Mouse (Mus musculus) left cerebral cortex, adult 18-20 months (tissue): ENCODE results near the gene Fam168a. TPM values are rescaled to one million over a fixed set of nuclear protein-coding genes. Genes with fewer than 3 reads are reported as not detected.

Source experiments
- DNase-seq, 2 experiments: peaks; one replicate each; pipeline ENCODE4 v3.0.0; 2021 to 2022; ENCODE audit warnings: low spot score in 2 of 2, mixed read lengths in 1 of 2
- long read RNA-seq, 2 experiments: library from polyadenylated mRNA; stranded (forward); transcript quantifications; one replicate each; pipeline ENCODE4 v2.0.0; 2021
- total RNA-seq, 2 experiments: library from RNA; stranded (reverse); gene quantifications; 2 replicates each; pipeline ENCODE4 v1.2.3; 2021

Gene Fam168a
- 100 to 1,000 TPM; 198 to 207 TPM for total RNA-seq
- long read RNA-seq, experiment 1, full-length matches to known transcripts = 18 of 81 reads
- long read RNA-seq, experiment 1, partial matches to known transcripts = 60 of 81 reads
- long read RNA-seq, experiment 1, other reads (novel, unspliced or antisense) = 3 of 81 reads
- long read RNA-seq, experiment 2, full-length matches to known transcripts = 6 of 44 reads
- long read RNA-seq, experiment 2, partial matches to known transcripts = 35 of 44 reads
- long read RNA-seq, experiment 2, other reads (novel, unspliced or antisense) = 3 of 44 reads

DNA sequence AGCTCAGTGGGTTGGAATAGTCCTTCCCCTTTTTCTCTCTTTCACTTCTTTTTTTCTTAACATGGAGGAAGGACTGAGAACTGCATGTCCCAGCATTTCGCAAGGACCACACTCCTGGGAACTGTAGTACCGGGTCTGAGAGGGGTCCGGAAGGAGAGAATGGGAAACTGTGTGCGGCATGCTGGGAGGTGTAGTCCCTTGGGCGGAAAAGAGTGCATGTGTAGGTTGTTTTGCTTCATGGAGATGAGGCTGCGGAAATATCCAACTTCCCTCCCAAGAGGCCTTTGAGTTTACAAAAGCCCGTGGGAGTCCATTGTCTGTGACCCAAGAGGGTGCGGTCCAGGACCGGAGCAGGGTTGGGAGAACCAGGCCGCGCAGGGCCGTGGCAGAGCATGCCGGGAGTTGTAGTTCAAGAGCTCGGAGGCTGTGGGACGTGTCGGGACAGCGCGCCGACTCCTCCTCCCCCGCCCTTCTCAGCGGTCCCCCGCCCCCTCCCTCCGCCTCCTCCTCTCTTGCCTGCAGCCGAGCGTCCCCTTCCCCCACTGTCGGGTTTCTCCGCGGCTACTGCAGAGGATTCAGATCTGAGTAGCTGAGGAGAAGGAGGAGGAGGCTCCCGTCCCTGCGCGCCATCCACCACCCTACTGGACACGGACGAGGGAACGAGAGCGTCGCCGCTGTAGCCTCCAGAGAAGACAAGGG is at the start of gene Fam168a:
Fam168a (plus strand) TSS at position 493 of the 699 bp plus-strand sequence.
- DNase-seq = peak; percentile 93 to 94

DNA sequence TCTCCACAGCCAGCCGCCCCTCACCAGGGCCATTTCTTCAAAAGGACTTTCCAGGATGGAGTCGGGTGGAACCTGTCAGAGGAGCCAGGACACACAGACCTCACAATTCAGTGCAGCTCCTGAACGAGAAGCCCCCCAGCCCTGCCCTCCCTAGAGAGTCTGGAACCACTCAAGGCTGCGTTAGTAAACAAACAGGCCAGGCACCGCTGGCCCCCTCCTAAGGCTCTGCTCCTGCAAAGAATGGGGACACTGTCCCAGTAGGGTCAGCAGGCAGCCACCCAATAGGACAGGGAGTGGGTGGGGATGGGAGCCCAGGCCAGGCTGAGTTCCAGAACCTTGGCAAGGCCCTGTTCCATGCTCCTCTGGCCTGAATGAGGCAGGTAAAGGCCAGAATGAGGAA is 49.7 kb upstream of the Fam168a start:
- DNase-seq = peak in 1 of 2 experiments; percentile 43

DNA sequence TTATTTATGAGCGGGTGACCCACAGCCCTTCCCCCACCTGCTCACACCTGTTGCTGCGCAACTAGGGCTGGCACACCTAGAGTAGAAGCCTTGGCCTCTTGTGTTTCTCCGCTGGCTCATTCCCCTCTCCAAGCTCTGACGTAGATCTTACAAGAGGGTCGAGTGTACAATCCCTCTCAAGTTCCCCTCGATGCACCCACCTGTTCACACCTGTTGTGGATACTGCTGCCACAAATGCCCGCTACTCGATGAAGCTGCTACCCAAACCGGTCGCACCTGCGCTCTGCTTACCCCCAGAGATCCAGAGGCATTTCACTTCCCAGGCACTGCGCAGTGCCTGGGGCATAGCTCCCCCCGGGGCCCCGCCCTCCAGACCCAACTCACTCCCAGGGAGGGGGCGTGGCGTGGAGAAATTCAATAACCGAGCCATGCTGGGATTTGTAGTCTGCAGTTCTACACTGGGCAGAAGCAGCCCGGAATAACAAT is 48.3 kb upstream of the Fam168a start:
- no peak for DNase-seq

DNA sequence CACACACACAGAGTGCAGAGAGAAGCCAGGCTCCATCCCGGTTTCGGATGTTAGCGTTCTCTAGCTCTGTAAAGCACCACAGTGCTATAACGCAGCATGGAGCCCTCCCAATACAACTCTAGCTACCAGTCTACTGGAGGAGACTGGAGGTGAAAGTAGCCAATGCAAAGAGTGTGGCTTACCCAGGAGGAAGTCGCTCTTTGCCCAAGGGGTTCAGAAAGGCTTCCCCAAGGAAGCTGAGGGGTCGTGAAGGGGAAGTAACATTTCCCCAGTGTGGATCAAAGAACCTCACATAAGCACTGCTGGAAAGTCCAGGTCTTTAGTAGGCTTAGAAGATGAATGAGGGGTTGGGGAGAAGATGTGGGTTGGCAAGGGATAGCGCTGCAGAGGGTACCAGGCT is 45.2 kb upstream of the Fam168a start:
- no peak for DNase-seq

DNA sequence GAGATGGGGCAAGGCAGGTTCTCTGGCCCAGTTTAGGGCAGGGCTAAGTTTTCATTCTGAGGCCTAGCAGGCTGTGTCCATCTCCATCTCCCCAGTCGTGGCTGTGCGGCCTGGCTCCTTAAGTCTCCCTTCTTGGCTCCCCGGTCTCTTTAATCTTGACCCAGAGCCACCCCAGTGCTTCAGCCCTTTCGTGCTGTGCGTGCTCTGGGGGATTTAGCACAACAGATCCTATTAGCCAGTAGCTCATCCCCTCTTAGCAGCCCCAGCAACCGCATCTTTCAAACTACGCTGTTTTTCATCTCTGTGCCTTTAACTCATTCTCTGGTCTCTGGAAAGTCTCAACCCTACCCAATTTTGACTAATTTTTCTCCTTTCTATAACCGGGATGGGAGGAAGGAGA is 44.2 kb upstream of the Fam168a start, which contains the start of gene Plekhb1:
Plekhb1 (minus strand) TSS at position 184 of the 400 bp plus-strand sequence.
- DNase-seq = no peak

DNA sequence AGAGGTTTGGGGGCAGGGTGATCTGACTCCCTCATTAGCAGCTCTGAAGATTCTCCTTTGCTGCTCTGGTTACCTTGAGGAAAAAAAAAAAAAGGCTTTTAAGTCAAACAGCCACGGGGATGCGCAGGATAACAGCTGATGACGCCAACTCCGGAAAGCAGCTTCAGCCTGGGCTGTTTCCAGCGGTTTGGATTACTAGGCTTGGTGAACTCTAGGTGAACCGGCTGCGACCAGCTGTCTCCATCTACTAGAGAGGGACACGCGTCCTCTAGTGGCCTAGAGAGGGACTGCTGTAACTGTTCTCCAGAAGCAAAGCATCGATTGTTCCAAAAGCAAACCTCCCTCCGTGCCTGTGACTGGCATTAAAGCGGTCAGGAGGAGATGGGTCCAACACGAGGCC is 43.2 kb upstream of the Fam168a start:
- DNase-seq = peak; percentile 87 to 94

DNA sequence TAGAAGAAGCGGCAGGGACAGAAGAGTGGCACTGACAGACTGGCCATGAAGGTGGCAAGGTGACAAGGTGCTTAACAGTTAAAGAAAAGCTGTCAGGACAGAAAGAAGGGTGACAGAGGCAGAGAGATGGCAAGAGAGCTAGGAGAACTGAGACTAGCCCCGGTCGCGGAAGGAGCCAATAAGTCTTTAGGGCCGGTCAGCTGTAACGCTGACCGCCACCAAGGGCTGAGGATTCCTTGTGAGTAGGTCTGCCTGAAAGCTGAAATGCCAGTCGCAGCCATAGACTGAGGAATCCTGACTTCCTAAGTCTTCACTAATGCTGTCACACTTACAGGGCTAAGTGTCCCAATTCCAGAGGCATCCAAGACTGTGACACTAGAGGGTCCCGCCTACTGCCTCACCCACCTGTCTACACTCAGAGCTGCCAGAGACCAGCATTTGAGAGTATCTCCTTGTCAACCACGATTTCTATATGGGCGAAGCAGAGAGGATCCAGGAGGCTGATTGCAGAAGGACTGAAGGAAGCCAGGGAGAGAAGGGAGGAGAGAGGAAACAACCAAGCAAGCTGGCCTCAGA is 42.6 kb upstream of the Fam168a start:
- no peak for DNase-seq

DNA sequence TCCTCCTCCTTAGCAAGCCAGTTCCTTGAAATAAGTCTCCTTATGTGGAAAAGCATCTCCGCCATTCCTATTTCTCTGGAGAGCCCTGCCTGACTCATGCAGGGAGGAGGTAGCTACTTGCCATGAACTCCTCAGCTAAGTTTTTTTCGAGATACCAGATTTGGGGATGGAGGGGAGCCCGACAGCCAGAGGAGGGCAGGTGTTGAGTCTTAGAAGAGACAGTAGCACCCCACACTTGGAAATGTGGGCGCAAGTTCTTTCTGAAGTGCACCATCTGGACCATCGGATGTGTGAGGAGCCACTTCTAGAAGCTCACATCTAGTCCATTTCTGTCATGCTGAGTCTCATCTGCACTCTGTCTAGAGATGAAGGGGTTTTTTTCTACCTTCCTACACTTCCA is 35.8 kb upstream of the Fam168a start:
- peak; percentile 47 to 65 for DNase-seq

DNA sequence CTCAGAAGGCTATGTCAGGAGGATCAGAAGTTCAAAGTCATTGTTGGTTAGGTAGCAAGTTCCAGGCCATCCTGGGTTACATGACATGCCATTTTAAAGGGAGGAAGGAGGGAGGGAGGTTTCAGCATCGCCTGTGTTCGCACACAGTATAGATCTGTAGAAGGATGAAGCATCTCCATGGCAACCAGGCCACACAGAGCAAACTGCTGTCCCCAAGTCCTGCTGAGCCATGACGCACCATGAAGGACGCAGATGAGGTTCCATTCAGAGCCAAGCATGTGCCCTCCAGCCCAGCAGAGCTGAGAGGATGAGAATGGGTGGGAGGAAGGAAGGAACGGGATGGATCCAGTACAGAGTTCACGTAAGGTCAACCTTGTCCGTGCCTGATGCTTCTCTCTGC is 33.0 kb upstream of the Fam168a start:
- no peak for DNase-seq

DNA sequence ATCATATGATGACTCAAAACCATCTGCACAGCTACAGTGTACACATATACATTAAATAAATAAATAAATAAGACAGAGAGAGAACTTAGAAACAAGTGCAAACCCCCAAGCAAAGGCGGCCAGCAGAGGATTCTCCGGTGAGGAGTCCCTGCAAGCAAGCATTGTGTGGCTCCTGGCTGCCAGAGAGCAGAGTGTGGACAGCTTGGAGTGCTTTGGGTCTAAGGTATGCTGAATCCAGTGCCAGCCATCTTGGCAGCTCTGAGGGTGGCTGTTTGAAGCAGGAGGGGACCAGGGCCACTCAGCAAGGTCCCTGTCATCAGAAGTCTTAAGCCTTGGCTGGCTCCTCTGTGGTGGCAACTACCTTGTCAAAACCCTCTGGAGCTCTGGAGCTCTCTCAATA is 31.5 kb upstream of the Fam168a start:
- no peak for DNase-seq

DNA sequence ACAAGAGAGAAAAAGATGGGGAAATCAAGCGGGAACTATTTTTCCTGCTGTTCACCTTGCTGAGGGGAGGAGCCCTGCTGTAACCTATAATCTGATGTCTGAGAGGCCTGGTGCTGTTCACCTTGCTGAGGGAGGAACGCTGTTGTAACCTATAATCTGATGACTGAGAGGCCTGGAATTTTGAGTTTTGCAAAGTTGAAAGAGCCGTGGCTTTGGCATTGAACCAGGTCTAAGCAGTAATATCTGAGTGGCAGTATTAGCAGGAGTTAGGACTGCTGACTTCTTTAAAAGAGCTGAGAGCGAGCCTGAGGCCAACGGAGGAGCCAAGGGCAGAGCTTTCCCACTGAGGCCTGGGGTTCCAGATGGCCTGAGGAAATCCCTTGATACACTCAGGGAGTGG is 28.4 kb upstream of the Fam168a start:
- DNase-seq = no peak

DNA sequence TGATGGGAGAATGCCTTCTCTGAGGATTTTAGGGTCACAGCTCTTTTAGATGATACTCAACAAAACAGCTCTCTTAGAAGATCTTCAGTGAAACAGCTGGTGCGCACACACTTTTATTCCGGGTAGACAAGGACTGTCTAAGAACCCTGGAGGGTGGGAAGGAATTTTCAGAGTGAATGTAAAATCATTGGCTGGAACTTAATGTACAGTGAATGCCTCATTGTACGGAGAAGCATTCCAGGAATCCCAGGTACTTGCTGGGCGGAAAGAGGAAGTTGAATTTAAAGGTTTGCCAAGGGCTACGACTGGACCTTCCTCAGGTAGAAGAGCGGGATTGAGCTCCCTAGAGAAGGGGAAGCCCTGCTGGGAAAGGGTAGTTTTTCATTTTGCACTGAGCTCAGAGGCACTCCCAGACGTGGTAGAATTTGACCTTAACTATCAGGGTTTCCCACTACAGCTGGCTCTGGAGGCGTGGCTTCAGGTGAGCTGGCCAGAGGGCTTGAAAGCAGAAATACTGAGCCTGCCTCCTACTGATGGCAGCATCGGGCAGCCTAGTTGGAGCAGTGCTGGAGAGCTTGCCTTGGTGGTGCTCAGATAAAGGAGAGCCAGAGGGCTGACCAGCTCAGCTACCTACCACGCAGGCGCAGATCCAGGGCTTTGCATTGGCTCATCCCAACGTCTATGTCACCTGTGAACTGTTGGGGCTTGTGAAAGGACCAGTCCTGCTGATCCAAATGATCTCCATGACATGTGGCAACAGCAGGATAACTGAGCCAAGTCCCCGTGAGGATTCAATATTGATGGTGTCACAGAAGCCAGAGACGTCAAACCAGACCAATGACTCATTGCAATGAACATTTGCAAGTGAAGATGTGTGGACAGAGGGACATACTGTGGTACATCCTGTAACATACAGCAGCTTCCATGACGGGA is 27.2 kb upstream of the Fam168a start:
- no peak for DNase-seq

DNA sequence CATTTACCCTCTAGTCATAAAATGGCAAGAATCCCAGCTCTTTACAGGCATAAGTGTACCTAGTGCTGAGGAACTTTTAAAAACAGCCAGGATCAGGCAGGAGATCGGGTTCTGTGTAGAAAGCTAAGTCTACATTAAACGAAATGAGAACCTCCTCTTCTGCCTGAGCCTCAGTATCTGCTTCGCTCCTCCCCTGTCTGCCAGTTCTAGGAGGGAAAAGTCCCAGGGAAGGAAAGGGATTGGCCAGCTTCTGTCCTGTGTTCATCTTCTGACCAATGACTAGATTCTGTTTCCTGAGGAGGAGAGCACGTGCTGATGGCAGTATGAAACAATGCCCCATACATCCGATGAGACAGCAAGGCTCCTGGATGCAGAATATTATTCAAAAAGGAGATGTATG is 25.3 kb upstream of the Fam168a start:
- DNase-seq = peak in 1 of 2 experiments; percentile 22

DNA sequence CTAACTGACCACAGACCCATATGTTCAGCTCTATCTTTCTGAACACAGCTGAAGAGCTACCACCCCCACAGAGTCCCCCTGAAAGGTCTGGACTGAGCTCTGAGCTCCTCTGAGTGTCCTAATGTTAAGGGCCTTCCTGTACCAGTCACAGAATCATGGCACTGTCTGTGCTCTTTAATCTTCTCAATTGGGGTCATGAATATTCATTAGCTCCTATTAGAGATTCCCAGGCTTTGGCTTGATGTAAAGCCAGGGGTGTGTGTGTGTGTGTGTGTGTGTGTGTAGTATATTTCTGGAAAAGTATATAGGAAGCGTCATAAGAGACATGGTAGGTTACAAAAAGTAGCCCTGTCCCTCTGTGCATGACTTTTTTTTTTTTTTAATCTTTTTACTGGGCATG is 23.2 kb upstream of the Fam168a start:
- no peak for DNase-seq

DNA sequence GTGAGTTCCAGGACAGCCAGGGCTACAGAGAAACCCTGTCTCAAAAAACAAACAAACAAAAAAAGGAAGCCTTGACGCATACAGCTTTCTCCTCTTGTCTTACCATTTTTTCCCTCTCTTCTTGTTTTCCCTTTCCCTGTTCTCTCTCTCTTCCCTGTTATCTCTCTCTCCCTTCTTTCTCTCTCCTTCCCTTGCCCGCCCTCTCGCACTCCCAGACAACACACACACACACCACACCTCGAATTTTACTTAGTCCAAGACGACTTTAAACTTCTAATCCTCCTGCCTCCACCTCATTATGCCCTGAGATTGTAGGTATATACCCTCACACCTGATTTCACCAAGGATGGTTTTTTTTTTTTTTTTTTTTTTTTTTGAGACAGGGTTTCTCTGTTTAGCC is 22.4 kb upstream of the Fam168a start:
- DNase-seq = no peak

DNA sequence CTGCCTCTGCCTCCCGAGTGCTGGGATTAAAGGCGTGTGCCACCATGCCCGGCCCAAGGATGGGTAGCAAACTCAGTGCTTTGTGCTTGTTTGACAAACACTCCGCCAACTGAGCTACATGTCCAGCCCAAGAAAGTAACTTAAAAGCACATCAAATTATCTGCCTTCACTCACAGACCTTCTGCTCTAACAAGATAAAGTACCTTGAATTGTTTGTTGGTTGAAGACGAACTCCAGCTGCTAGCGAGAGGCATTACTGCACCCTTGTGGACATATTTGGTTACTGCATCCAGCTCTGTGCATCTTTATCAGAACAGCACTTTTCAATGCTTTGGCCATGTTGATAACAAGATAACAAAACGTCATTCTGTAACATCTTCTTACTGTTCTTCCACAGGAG is 21.9 kb upstream of the Fam168a start:
- DNase-seq = peak; percentile 65 to 81

DNA sequence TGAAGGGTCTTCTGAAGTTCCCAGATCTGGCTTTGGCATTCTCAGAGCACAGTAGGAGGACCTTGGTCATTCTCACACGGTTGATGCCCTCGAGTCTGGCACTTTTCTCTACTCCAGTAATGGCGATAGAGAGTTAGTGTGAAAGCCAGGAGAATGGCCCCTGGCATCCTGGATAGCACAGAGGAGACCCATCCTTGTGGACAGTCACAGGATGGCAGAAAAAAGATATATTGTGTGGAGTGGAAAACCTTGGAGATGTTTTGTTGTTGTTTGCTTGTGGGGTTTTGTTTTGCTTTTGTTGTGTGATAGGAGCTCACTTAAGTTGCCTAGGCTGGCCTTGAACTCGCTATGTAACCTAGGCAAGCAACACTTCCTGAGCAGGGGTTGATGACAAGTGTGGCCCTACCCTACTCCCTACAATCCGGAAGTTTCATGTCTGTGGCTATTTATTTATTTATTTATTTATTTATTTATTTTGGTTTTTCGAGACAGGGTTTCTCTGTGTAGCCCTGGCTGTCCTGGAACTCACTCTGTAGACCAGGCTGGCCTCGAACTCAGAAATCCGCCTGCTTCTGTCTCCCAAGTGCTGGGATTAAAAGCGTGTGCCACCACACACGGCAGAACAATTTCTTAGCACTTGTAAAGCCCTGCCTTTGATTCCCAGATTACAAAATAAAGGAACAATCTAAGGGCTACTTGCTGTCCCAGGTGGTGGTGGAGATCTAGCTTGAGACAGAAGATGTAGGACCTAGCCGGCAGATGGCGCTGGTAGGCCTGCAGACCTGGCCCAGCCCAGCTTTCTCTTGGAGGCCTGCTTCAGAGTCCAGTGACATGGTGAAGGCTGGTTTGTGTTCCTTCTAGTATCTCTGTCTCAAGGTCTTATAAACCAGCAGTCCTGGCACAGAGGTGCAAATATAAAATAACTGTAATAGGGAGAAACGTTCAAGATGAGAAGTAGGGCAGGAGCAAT is 21.1 kb upstream of the Fam168a start:
- DNase-seq = peak; percentile 74 to 77

DNA sequence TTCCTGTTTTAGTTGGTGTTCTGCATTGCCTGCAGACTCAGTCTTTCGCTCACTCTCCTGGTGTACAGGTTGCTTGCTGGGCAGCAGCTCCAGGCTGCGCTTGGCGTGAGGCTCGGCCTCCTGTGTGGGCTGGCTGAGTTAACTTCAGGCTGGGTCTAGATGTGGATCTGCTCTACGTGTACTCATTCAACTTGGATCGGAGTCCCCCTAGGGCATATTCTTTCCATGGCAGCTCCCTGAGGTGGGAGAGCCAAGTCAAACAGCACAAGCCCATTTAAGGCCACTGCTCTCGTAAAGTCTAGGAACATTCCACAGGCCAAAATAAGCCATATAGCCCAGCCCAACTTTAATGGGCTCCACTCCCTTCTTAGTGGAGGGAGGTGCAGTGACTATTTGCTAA is 18.0 kb upstream of the Fam168a start:
- DNase-seq = no peak

DNA sequence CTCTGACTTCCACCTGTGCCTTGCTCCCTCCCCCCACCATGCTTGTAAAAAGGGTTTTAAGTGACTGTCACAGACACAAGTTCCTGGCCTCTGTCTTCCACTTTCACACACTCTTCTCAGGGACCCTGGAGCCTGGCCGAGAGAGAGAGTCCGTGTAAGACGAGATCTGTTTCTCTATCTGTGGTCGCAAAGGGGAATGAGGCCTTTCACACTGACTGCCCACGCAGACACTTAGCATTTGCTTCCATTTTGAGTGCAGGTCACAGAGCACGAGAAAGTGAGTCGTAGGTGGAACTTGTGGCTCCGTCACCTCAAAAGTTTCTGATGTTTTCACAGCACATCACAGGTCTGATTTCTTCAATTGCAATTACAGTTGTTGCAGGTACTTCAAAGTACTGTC is 13.2 kb upstream of the Fam168a start:
- no peak for DNase-seq
